Mouse (Mus musculus) bone marrow, adult 2 months (tissue): ENCODE measurements around the gene Stim1.

Source experiments
- CTCF ChIP-seq: fragments of 200-500 bp; IDR thresholded peaks from 2 replicates; pipeline ENCODE4 v1.5.1; 2011; ENCODE audit warnings: low read length, control low read depth; ENCODE audit not compliant: control insufficient read depth, insufficient read depth
- POLR2A ChIP-seq: fragments of 200-500 bp; IDR thresholded peaks from 2 replicates; pipeline ENCODE4 v1.6.1; 2011; ENCODE audit warnings: low read depth, mild to moderate bottlenecking, control low read depth, low read length, borderline replicate concordance; ENCODE audit not compliant: control insufficient read depth

- TF ChIP-seq CTCF (no peak), POLR2A (no peak)
Measured at GRCm38 (mm10) chr7:102348681-102349080, 81.1 kb downstream of the Stim1 start.
